Mouse (Mus musculus) cerebellum, adult 2 months (tissue): ENCODE results near the gene Arid1b. TPM values are rescaled to one million over a fixed set of nuclear protein-coding genes. Genes with fewer than 3 reads are reported as not detected.

Experiments used
- DNase-seq, 2 experiments: peaks; one replicate each; pipeline ENCODE4 v3.0.0; 2021
- H3K27ac ChIP-seq: fragments of 200-500 bp; 2 replicates; pipeline ENCODE4 v1.5.1; 2012; ENCODE audit warnings: low read length, control low read depth, inconsistent platforms; ENCODE audit not compliant: insufficient read depth
- H3K27me3 ChIP-seq: fragments of 200-500 bp; 2 replicates; pipeline ENCODE4 v1.6.1; 2012; ENCODE audit warnings: inconsistent platforms, mild to moderate bottlenecking, low read length, moderate library complexity; ENCODE audit not compliant: control insufficient read depth, insufficient read depth
- H3K4me1 ChIP-seq: fragments of 200-500 bp; 2 replicates; pipeline ENCODE4 v1.6.1; 2011; ENCODE audit warnings: low read length; ENCODE audit not compliant: control insufficient read depth, insufficient read depth
- H3K4me3 ChIP-seq: fragments of 200-500 bp; replicated peaks from 2 replicates; pipeline ENCODE3; 2011; ENCODE audit warnings: mild to moderate bottlenecking, low read depth, low read length, control low read depth; ENCODE audit not compliant: insufficient read depth
- CTCF ChIP-seq: fragments of 200-500 bp; IDR thresholded peaks from 2 replicates; pipeline ENCODE4 v1.5.1; 2011; ENCODE audit warnings: low read depth, mild to moderate bottlenecking, control low read depth, low read length, moderate library complexity, borderline replicate concordance; ENCODE audit not compliant: insufficient read depth
- POLR2A ChIP-seq: fragments of 200-500 bp; IDR thresholded peaks from 2 replicates; pipeline ENCODE4 v1.6.1; 2011; ENCODE audit warnings: low read length, control low read depth, borderline replicate concordance; ENCODE audit not compliant: insufficient read depth
- WGBS: fragments of 180-500 bp; shearing (Covaris S2); methylation state at CpG from one replicate; pipeline ENCODE4 v1.1.7; 2018; 5-methylcytosine and 5-hydroxymethylcytosine counted together
- polyA plus RNA-seq: library from polyadenylated mRNA; depleted of rRNA; stranded (reverse); fragments of >200 nt; gene quantifications from 2 replicates; pipeline ENCODE4 v1.2.3, GENCODE M21; 2012

The Arid1b gene
- polyA plus RNA-seq, 1 experiment: 25.6 TPM

GRCm38 (mm10) chr17:5185501-5185900 lies 191.4 kb downstream of the Arid1b start:
- 81% methylated on average over 4 of the region's 4 CpGs for WGBS
- TF ChIP-seq POLR2A (no peak), CTCF (no peak)

GRCm38 (mm10) chr17:5187546-5187945 lies 193.4 kb downstream of the Arid1b start:
- Histone ChIP-seq H3K4me3 (no peak overlapping the region), H3K27ac (no peak overlapping the region), H3K27me3 (no peaks in the 10 kb centered on the region), H3K4me1 (peaks cover 7% of the 10 kb centered on the region)
- no peak for TF ChIP-seq POLR2A
- TF ChIP-seq CTCF: no peak
- DNase-seq: no peak
- WGBS: 79% methylated on average over 2 of the region's 2 CpGs

More at GRCm38 (mm10) chr17:5185501-5185900, 191.4 kb downstream of the Arid1b start:
- DNase-seq: no peak
- no peak overlapping the region for H3K4me3 ChIP-seq
- H3K27me3 ChIP-seq: no peaks in the 10 kb centered on the region
- H3K27ac ChIP-seq: no peak overlapping the region
- peaks cover 14% of the 10 kb centered on the region for H3K4me1 ChIP-seq

- Histone ChIP-seq H3K27ac (no peak overlapping the region), H3K27me3 (no peaks in the 10 kb centered on the region), H3K4me3 (no peak overlapping the region), H3K4me1 (peaks cover 7% of the 10 kb centered on the region)
- no peak for DNase-seq
- 33% methylated on average over 7 of the region's 7 CpGs for WGBS
- no peak for TF ChIP-seq CTCF
- TF ChIP-seq POLR2A: no peak
Observed at GRCm38 (mm10) chr17:5188400-5188799, 194.3 kb downstream of the Arid1b start.

- WGBS: 2% methylated on average over 40 of the region's 40 CpGs
- H3K27ac ChIP-seq: peak overlapping the region; percentile 80
- TF ChIP-seq POLR2A (peak; percentile 54; the same call in 1 of the 2 replicates), CTCF (no peak)
- peak overlapping the region; percentile 63 for H3K4me3 ChIP-seq
- peaks cover 10% of the 10 kb centered on the region for H3K4me1 ChIP-seq
- no peaks in the 10 kb centered on the region for H3K27me3 ChIP-seq
- DNase-seq: peak; percentile 90 to 92
Observed at GRCm38 (mm10) chr17:5189551-5190351, 195.6 kb downstream of the Arid1b start.

GRCm38 (mm10) chr17:5190367-5190766 lies 196.2 kb downstream of the Arid1b start:
- DNase-seq: peak in 1 of 2 experiments; percentile 56
- Histone ChIP-seq H3K27ac (no peak overlapping the region), H3K4me3 (peak overlapping the region; percentile 63), H3K27me3 (no peaks in the 10 kb centered on the region), H3K4me1 (peaks cover 11% of the 10 kb centered on the region)
- TF ChIP-seq POLR2A (no peak), CTCF (peak; percentile 48; the same call in 1 of the 2 replicates)
- WGBS: 6% methylated on average over 3 of the region's 3 CpGs

- WGBS: 65% methylated on average over 8 of the region's 8 CpGs
- no peak overlapping the region for H3K4me3 ChIP-seq
Observed at GRCm38 (mm10) chr17:5194157-5194916, 200.2 kb downstream of the Arid1b start.

GRCm38 (mm10) chr17:5195397-5195796 lies 201.3 kb downstream of the Arid1b start:
- no peak for DNase-seq
- no peak for TF ChIP-seq POLR2A
- TF ChIP-seq CTCF: no peak
- Histone ChIP-seq H3K4me3 (no peak overlapping the region), H3K27ac (no peak overlapping the region), H3K4me1 (peaks cover 22% of the 10 kb centered on the region), H3K27me3 (no peaks in the 10 kb centered on the region)
- WGBS: 47% methylated on average over 5 of the region's 5 CpGs

More at GRCm38 (mm10) chr17:5194157-5194916, 200.2 kb downstream of the Arid1b start:
- peaks cover 22% of the 10 kb centered on the region for H3K4me1 ChIP-seq
- no peak for DNase-seq
- TF ChIP-seq POLR2A (no peak), CTCF (no peak)
- no peak overlapping the region for H3K27ac ChIP-seq
- no peaks in the 10 kb centered on the region for H3K27me3 ChIP-seq
